Mouse (Mus musculus) bone marrow macrophage, adult 2 months (primary cell): ENCODE results near the gene Kif5c.

Source experiments
- CTCF ChIP-seq: IDR thresholded peaks from 2 replicates; pipeline ENCODE4 v1.5.1; 2012; ENCODE audit warnings: low read depth, mild to moderate bottlenecking, low read length, moderate library complexity
- POLR2A ChIP-seq: IDR thresholded peaks from 2 replicates; pipeline ENCODE4 v1.6.1; 2012; ENCODE audit warnings: mild to moderate bottlenecking, low read depth, low read length, borderline replicate concordance

DNA sequence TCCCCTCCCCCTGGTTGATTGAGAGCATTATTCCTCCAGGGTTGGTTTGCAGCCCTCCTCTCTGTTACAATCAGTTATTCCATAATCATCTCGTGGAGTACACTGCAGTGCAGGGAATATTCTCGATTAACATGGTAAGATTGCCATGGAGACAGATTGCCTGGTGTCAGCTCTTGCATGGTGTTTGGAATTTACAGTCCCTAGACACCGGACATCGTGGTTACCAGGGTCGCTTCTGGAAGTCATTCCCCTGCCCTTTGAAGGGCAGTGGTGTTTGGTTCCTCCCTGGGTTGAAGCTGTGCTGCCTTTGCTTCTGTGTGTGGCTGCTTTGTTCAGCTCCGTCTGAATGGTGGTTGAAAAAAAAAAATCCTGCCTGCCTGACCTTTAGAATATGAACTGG is 100.8 kb downstream of the Kif5c start:
- no peak for TF ChIP-seq CTCF
- TF ChIP-seq POLR2A, result no peak
